Mouse (Mus musculus) mesoderm, embryonic 11.5 days (tissue): ENCODE results near the gene Gpr155.

Experiments used
- DNase-seq: peaks from one replicate; pipeline ENCODE4 v3.0.0-alpha.2; 2012; ENCODE audit warnings: low read depth, low spot score

Gpr155 gene

GRCm38 (mm10) chr2:73387806-73388205, 1.4 kb upstream of the Gpr155 start:
- DNase-seq = no peak

GRCm38 (mm10) chr2:73385641-73386355, 574 bp downstream of the Gpr155 start:
- DNase-seq = no peak

GRCm38 (mm10) chr2:73385172-73385571, 1.2 kb downstream of the Gpr155 start:
- DNase-seq = no peak

- no peak for DNase-seq
These were observed 5.9 kb downstream of the Gpr155 start for GRCm38 (mm10) chr2:73380298-73380975.

GRCm38 (mm10) chr2:73379656-73380055, 6.7 kb downstream of the Gpr155 start:
- no peak for DNase-seq

- no peak for DNase-seq
These were observed 8.0 kb downstream of the Gpr155 start for GRCm38 (mm10) chr2:73378326-73378725.

- no peak for DNase-seq
These were observed 14.6 kb downstream of the Gpr155 start for GRCm38 (mm10) chr2:73371530-73372335.

GRCm38 (mm10) chr2:73363448-73363847, 22.9 kb downstream of the Gpr155 start:
- no peak for DNase-seq

GRCm38 (mm10) chr2:73360536-73360935, 25.8 kb downstream of the Gpr155 start:
- DNase-seq = no peak

GRCm38 (mm10) chr2:73359941-73360340, 26.4 kb downstream of the Gpr155 start:
- no peak for DNase-seq

- DNase-seq = no peak
These were observed 29.4 kb downstream of the Gpr155 start for GRCm38 (mm10) chr2:73357004-73357403.

GRCm38 (mm10) chr2:73351927-73352374, 34.4 kb downstream of the Gpr155 start:
- DNase-seq = no peak

- DNase-seq = no peak
These were observed 34.9 kb downstream of the Gpr155 start for GRCm38 (mm10) chr2:73351496-73351895.

GRCm38 (mm10) chr2:73348221-73348620, 38.2 kb downstream of the Gpr155 start:
- DNase-seq = no peak

GRCm38 (mm10) chr2:73347766-73348165, 38.6 kb downstream of the Gpr155 start:
- no peak for DNase-seq

- DNase-seq = no peak
These were observed 39.2 kb downstream of the Gpr155 start for GRCm38 (mm10) chr2:73347136-73347535.

- DNase-seq = no peak
These were observed 39.9 kb downstream of the Gpr155 start for GRCm38 (mm10) chr2:73346345-73347086.

GRCm38 (mm10) chr2:73345204-73345603, 41.2 kb downstream of the Gpr155 start:
- DNase-seq = no peak

- no peak for DNase-seq
These were observed 42.7 kb downstream of the Gpr155 start for GRCm38 (mm10) chr2:73343701-73344100.

GRCm38 (mm10) chr2:73338415-73338814, 48.0 kb downstream of the Gpr155 start:
- no peak for DNase-seq

GRCm38 (mm10) chr2:73335949-73336348, 50.4 kb downstream of the Gpr155 start:
- no peak for DNase-seq

GRCm38 (mm10) chr2:73325871-73326270, 60.5 kb downstream of the Gpr155 start:
- no peak for DNase-seq
